Mouse (Mus musculus): ENCODE data around the gene Dnajb14.

DNA sequence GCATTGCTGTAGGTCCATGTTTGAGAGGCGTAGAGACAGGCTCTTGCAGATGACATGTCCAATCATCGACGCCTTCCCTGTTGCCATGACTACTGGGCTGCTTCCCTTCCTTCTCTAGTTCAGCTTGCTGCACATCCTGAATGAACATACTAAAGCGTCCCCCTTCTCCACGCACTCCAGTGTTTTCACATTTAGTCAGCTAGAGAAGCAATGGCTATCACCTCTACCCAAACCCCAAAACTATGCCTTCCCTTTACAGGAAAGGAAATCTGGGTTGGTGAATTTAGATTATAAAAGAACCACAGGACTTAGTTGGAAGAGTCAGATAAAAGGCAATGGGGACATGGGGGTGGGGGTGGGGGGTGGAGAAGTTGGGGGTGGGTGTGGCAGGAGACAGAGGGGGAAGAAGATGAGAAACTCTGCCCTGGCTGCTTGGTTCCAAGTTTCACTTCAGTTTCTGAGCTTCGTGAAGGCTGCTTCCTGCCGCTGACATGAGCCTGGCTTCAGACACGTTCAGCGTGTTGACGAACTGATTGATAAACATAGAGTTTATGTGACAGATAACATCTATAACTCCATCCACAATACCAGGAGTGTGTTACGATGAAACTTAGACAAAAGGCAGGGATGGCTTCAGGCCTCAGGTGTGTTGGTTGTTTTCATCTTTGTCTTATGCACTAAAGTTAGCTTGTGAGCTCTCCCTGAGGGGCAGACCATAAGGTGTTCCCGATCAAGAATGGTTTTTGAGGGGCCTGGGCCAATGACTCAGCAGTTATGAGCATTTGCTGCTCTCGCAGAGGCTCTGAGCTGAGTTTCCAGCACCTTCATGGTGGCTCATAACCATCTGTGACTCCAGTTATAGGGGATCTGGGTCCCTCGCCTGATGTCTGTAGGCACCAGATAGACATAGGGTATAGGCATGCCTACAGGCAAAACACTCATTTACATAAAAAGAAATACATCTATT is 85.7 kb downstream of the Dnajb14 start:
- TF ChIP-seq CTCF (IDR thresholded peaks at IDR 0.05): no peak
- no peak for TF ChIP-seq EP300 (IDR thresholded peaks at IDR 0.05)
